23 mouse cellular contexts compared by ENCODE assay signal in the genomic region with DNA sequence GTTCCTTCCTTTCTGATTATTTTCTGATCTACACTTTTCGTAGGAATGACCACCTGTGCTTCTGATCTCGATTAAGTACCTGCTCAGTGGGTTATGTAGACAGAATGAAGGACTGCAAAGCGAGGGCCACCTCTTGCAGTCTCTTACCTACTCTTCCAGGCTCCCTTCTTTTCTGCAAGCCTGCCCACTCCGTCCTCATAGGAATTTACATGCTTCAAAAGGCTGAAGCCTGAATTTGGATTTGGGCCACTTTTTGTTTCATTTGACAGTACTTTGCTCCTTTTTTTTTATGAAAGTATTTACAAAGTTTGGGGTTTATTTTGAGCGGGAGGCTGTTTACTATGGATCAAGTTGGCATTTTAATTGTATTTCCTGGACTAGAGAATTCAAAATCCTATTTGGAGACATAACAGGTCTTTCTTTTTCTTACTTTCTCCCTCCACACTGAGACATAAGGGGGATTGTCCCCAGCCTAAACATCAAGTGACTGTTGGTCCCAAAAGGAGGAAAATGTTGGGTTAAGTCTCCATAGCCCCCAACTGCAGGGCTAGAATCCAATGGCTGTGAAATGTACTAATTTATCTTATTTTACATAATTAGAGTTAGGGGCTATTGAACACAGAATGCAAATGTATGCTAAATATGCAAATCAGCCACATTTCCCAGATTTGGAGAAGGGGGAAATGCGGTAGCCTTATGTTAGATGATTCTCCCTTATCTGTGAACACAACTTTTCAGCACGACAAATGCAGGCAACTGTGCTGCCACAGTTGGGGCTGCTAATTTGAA.
DNase-seq lines count a peak whose midpoint lies in the region; ATAC-seq and TF ChIP-seq lines count a peak whose summit lies in the region.
"Had no signal": no experiment of that assay in that cellular context is flagged by ENCODE, and none has a peak within 500 bp of the region (broad histone marks: within the 10 kb centered on the region; RNA-seq: fewer than 3 reads in every experiment).

No protein-coding gene starts in this region.

- peak; percentile 88 for ATAC-seq in forebrain, embryonic 13.5 days
- ATAC-seq in forebrain, embryonic 12.5 days (ENCODE audit: low FRiP score): no peak
- peak; percentile 85 for ATAC-seq in forebrain, postnatal 0 days
- ATAC-seq: CD4-positive, CD25-positive, alpha-beta regulatory T cell, adult 4 months; intestine, embryonic 16.5 days had no signal

- no peak for TF ChIP-seq CTCF in layer of hippocampus, adult 2 months (conservative IDR thresholded peaks at IDR 0.05)
- no peak for TF ChIP-seq CTCF in forebrain, postnatal 0 days (IDR thresholded peaks at IDR 0.05; ENCODE audit: low read depth)

- H3K4me2 ChIP-seq in forebrain, embryonic 13.5 days: no peak overlapping the region
- H3K4me2 ChIP-seq in forebrain, embryonic 12.5 days: no peak overlapping the region
- H3K4me2 ChIP-seq in forebrain, postnatal 0 days (ENCODE audit: low read depth): no peak overlapping the region; the same call in 1 of the 2 replicates
- H3K4me2 ChIP-seq: embryonic facial prominence, embryonic 13.5 days; heart, embryonic 11.5 days; heart, embryonic 15.5 days; hindbrain, embryonic 13.5 days had no signal

- H3K9me3 ChIP-seq in forebrain, embryonic 13.5 days (replicated peaks): no peaks in the 10 kb centered on the region
- H3K9me3 ChIP-seq in forebrain, embryonic 12.5 days: no peaks in the 10 kb centered on the region
- no peaks in the 10 kb centered on the region for H3K9me3 ChIP-seq in forebrain, postnatal 0 days (ENCODE audit: low read length)
- H3K9me3 ChIP-seq: embryonic facial prominence, embryonic 13.5 days; G1E; heart, embryonic 15.5 days; hindbrain, embryonic 13.5 days had no signal

- H3K4me1 ChIP-seq in forebrain, embryonic 13.5 days: peaks cover 21% of the 10 kb centered on the region
- no peaks in the 10 kb centered on the region for H3K4me1 ChIP-seq in forebrain, embryonic 12.5 days
- peaks cover 3% of the 10 kb centered on the region; the same call in 1 of the 2 replicates for H3K4me1 ChIP-seq in forebrain, postnatal 0 days (ENCODE audit: insufficient read depth)
- H3K4me1 ChIP-seq: embryonic facial prominence, embryonic 13.5 days; heart, embryonic 15.5 days had no signal

- no peaks in the 10 kb centered on the region for H3K27me3 ChIP-seq in forebrain, embryonic 13.5 days
- H3K27me3 ChIP-seq in forebrain, embryonic 12.5 days: peaks cover 3% of the 10 kb centered on the region; the same call in 1 of the 2 replicates
- no peaks in the 10 kb centered on the region for H3K27me3 ChIP-seq in forebrain, postnatal 0 days (ENCODE audit: insufficient read depth, low read length)
- H3K27me3 ChIP-seq: embryonic facial prominence, embryonic 13.5 days; heart, embryonic 15.5 days; hindbrain, embryonic 13.5 days had no signal

- no peak overlapping the region for H3K9ac ChIP-seq in forebrain, embryonic 13.5 days
- no peak overlapping the region for H3K9ac ChIP-seq in forebrain, embryonic 12.5 days
- no peak overlapping the region for H3K9ac ChIP-seq in forebrain, postnatal 0 days
- H3K9ac ChIP-seq: embryonic facial prominence, embryonic 13.5 days; heart, embryonic 15.5 days; hindbrain, embryonic 13.5 days had no signal

- H3K36me3 ChIP-seq in forebrain, embryonic 13.5 days (ENCODE audit: poor library complexity, severe bottlenecking): no peaks in the 10 kb centered on the region
- no peaks in the 10 kb centered on the region for H3K36me3 ChIP-seq in forebrain, embryonic 12.5 days (replicated peaks)
- H3K36me3 ChIP-seq in forebrain, postnatal 0 days (ENCODE audit: insufficient read depth): no peaks in the 10 kb centered on the region
- H3K36me3 ChIP-seq: embryonic facial prominence, embryonic 13.5 days; G1E; heart, embryonic 15.5 days; hindbrain, embryonic 13.5 days had no signal

- H3K4me3 ChIP-seq in forebrain, embryonic 13.5 days: no peak overlapping the region
- H3K4me3 ChIP-seq in forebrain, embryonic 12.5 days (replicated peaks): no peak overlapping the region
- H3K4me3 ChIP-seq in layer of hippocampus, adult 2 months: no peak overlapping the region
- no peak overlapping the region for H3K4me3 ChIP-seq in forebrain, postnatal 0 days (ENCODE audit: low read depth, low read length)
- H3K4me3 ChIP-seq: embryonic facial prominence, embryonic 13.5 days; heart, adult 2 months; heart, embryonic 15.5 days; hindbrain, embryonic 13.5 days had no signal

- WGBS in forebrain, embryonic 13.5 days: 58% methylated on average over 7 of the region's 7 CpGs
- WGBS in forebrain, embryonic 12.5 days: 75% methylated on average over 7 of the region's 7 CpGs
- WGBS in forebrain, postnatal 0 days: 37% methylated on average over 7 of the region's 7 CpGs

- peak overlapping the region; percentile 51; the same call in 1 of the 2 replicates for H3K27ac ChIP-seq in forebrain, embryonic 13.5 days
- H3K27ac ChIP-seq in forebrain, embryonic 12.5 days: no peak overlapping the region
- peak overlapping the region; percentile 7; the same call in 1 of the 2 replicates for H3K27ac ChIP-seq in layer of hippocampus, adult 2 months
- no peak overlapping the region for H3K27ac ChIP-seq in forebrain, postnatal 0 days (ENCODE audit: low read depth, low read length)
- H3K27ac ChIP-seq: embryonic facial prominence, embryonic 13.5 days; heart, adult 2 months; heart, embryonic 15.5 days; hindbrain, embryonic 13.5 days had no signal

- DNase-seq in layer of hippocampus, adult 2 months (ENCODE audit: low spot score in 2 of 2): no peak
- no peak for DNase-seq in layer of hippocampus, adult 8-10 months (ENCODE audit: low spot score in 2 of 2)
- peak; percentile 37 for DNase-seq in brain, adult 2 months (ENCODE audit: low read depth, low spot score)
- DNase-seq in forebrain, postnatal 0 days: peak; percentile 76
- DNase-seq in lung, postnatal 25 days (ENCODE audit: low spot score): no peak
- DNase-seq: adrenal gland, adult 8-10 months; adrenal gland, postnatal 36 days; B cell, adult 2 months; cerebellum, adult 18-20 months; cerebellum, adult 9-11 months; cerebellum, postnatal 36 days; gastrocnemius, postnatal 14 days; heart, adult 2 months; heart, postnatal 14 days had no signal

Comparison
In these comparisons a context has a peak if more than half of its experiments do, and no peak if none do; other contexts are left out.
1. H3K27ac ChIP-seq: peak in forebrain, embryonic 13.5 days (single experiment) and layer of hippocampus, adult 2 months (single experiment); none in forebrain, embryonic 12.5 days (single experiment) and forebrain, postnatal 0 days (single experiment).
2. DNase-seq: peak in brain, adult 2 months (single experiment) and forebrain, postnatal 0 days (single experiment); none in layer of hippocampus, adult 2 months (0 of 2), layer of hippocampus, adult 8-10 months (0 of 2) and lung, postnatal 25 days (single experiment).